Mouse (Mus musculus): Measurements from ENCODE around the gene Gm21961.
"Not testable (repeated sequence)": the region's sequence is repeated elsewhere in the genome, so short reads cannot be mapped to it uniquely, and the experiment has no call there.

The Gm21961 gene

GRCm38 (mm10) chr15:65014804-65015203, at the start of gene Gm21961:
TSS of gene Gm21961 (minus strand) at chr15:65014904.
- DNase-seq (ENCODE audit: low spot score): no peak

DNA sequence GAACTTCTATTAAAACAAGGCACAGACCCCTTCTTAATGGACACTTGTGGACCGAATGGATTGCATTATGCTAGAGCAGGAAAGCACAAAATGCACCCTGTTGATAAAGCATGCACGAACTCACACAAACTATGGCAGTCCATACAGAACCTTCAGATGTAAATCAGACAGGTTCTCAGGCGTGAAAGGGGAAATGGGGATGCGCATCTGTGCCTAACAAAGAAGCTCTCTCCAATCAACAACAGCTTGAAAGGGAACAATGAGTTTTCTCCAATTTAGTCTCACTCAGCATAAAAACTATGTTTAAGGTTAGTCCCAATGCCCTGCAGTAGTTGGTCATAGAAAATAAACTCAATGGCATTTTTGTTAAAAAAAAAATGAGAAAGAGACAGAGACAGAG, 27.3 kb upstream of the Gm21961 start:
- DNase-seq (ENCODE audit: low spot score): peak; percentile 32

DNA sequence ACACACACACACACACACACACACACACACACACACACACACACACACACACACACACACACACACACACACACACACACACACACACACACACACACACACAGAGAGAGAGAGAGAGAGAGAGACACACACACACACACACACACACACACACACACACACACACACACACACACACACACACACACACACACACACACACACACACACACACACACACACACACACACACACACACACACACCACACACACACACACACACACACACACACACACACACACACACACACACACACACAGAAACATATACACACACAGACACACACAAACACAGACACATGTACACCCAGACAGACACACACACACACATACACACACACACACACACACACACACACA, 24.5 kb upstream of the Gm21961 start:
- not testable (repeated sequence) for DNase-seq (ENCODE audit: low spot score)

DNA sequence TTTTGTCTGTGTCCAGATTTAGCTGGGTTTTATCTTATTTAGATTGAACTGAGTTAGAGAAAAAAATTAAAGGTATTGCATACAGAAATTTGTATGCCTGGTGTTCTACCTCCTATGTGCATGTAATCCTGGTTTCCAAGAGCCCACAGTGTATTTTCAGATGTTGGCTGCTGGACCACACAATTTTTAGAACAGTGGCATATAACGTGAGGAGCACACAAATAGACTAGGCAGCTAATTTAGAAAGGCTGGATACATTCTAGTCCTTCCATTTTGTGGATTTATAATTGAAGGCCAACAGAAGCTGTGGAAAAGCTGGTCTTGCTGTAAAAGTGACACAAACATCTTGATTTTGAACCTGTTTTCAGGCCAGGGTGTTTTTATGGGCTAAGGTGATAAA, 3.3 kb upstream of the Gm21961 start:
- no peak for DNase-seq (ENCODE audit: low spot score)

- no peak for DNase-seq (ENCODE audit: low spot score)
Observed at GRCm38 (mm10) chr15:65006177-65006576, 8.5 kb downstream of the Gm21961 start.

DNA sequence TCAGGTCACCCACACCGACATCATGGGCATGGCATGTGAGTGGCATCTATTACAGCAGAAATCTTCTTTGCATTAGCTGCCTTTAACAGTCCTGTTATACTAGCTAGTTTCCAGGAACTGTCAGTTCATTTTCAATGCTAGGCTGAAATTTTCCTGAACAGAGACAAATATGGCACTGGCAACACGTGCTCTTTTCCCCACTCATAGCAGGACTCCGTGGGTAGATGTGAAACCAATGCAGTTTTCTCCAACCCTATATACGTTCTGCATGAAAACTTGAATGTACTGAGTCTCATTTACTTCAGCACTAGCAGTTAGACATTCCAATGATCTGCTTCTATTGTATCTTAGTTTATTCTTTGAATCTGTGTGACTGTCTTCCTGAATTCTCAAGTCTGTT, 20.2 kb downstream of the Gm21961 start:
- DNase-seq (ENCODE audit: low spot score): no peak

DNA sequence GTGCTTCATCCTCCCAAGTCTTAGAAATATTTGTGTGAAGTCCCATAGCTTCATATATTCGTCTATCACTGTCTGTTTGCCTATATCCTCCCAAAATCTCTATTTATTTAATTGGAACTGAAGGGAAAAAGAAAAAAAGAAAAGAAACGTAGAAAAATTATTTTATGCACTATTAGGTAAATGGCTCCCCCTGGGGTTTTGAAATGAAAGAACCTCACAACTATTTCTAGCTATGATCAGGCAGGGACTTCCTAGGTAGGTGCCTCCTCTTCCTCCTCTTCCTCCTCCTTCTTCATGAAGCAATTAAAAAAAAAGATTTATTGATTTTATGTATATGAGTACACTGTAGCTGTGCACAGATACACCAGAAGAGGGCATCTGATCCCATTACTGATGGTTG, 34.7 kb downstream of the Gm21961 start:
- DNase-seq (ENCODE audit: low spot score): no peak

DNA sequence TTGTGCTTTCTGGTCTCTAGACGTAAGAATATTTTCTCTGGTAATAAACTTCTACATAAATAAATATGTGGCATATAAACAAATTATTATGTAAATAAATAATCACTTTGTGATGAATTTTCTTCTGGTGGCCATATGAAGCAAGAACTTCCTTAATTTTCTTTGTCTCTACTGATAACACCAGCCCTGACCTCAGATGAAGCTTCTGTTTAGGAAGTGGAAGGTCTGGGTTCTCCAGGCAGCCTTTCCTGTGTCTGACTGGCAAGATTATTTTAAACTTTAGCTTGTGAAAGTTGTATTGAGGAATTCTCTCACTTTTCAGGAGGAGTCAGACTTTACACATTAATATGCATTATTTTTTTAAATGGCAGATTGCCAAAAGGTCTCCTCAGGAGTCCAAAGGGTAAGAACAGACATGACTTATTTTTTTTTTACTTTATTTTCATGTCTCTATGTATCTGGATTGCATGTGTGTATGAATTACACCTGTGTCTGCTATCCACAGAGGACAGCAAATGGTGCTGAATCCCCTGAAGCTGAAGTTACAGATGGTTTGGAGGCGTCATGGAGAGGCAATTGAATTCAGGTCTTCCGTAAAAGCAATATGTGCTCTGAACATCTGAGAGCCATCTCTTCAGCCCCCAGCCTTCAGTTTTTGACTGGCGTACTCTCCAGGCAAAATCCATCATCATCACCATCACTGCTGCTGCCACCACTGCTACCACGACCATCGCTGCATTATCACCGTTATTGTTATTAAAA, 38.5 kb downstream of the Gm21961 start:
- no peak for DNase-seq (ENCODE audit: low spot score)

All from embryo, embryonic 10 days (tissue).